Mouse (Mus musculus) spleen, adult 12 weeks (tissue): Measurements from ENCODE around the gene Umod.

ENCODE experiments used
- DNase-seq: peaks from one replicate; pipeline ENCODE4 v3.0.0; 2022; ENCODE audit warnings: low spot score

The Umod gene

GRCm38 (mm10) chr7:119427180-119427616 lies 51.9 kb downstream of the Umod start:
- no peak for DNase-seq

- no peak for DNase-seq
These were observed 58.4 kb downstream of the Umod start for GRCm38 (mm10) chr7:119420730-119421129.

- no peak for DNase-seq
These were observed 60.6 kb downstream of the Umod start for GRCm38 (mm10) chr7:119418523-119418922.
